Mouse (Mus musculus) spleen, postnatal 36 days (tissue): Measurements from ENCODE around the gene Tefm.

Source experiments
- DNase-seq, 2 experiments: peaks; one replicate each; pipeline ENCODE4 v3.0.0; 2022; ENCODE audit warnings: low spot score in 2 of 2, mixed read lengths in 1 of 2

Gene Tefm

GRCm38 (mm10) chr11:80090555-80091164 lies 51.3 kb downstream of the Tefm start:
- DNase-seq: no peak

GRCm38 (mm10) chr11:80089817-80090214 lies 52.2 kb downstream of the Tefm start:
- no peak for DNase-seq

DNA sequence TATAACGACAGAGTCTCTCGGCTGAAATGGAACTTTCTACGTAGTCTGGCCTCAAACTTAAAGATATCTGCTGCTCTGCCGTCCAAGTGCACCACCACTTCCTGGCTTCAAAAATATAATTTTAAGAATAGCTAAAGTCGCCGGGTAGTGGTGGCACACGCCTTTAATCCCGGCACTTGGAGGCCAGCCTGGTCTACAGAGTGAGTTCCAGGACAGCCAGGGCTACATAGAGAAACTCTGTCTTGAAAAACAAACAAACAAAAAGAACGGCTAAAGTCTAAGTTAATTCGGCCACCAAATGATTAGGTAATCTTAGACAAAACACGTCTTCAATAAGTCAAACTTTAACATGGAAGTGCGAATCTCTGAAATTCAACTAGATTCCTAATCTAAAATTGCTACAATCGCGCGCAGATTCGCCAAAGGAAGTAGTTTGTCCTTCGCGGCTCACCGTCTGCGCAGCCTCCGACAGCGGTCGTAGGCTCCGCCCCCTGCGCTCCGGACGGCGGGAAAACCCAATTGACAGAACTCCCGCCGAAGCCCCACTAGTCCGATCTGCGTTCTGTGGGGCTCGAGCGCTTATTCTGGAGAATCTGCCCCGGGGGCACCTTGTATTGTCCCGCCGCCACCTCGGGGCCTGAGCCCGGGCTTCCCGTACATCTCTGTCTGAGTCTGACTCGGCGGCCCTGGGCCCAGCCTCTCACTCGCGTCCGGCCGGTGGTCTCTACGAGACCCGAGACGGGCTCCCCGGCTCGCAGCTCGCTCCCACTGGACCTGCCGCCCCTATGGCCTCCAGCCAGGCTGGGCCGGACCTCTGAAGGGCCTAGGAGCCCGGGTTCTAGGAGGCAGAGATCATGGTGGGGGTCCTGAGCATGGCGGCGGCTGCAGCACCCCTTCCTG lies 52.8 kb downstream of the Tefm start, which contains the start of gene Atad5:
TSS of gene Atad5 (plus strand) at position 484 of the 900 bp plus-strand sequence.
- peak; percentile 84 to 87 for DNase-seq

DNA sequence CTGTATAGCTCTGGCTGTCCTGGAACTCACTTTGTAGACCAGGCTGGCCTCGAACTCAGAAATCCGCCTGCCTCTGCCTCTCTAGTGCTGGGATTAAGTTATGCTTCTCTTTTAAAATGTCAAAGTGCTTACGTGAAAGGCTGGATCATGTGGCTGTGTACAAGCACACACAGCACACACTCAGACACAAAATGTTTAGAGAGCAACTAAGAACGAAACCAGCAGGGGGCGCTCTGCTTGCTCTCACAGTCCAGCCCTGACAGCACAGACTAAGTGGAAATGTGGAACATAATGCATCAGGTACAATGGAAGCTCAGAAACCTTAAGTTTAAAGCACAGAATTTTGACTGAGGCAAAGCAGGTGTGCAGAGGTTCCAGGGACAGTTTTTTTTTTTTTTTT lies 55.1 kb downstream of the Tefm start:
- peak; percentile 83 to 86 for DNase-seq
